In genomic region chr19:29513111-29513766, GRCm38 (mm10) we compare ENCODE assay signal across 32 mouse cellular contexts. TPM values are rescaled to one million over a fixed set of nuclear protein-coding genes. Genes with fewer than 3 reads are reported as not detected.
DNase-seq lines count a peak whose midpoint lies in the region; ATAC-seq and TF ChIP-seq lines count a peak whose summit lies in the region.
"Had no signal": no experiment of that assay in that cellular context is flagged by ENCODE, and none has a peak within 500 bp of the region (broad histone marks: within the 10 kb centered on the region; RNA-seq: fewer than 3 reads in every experiment).

No protein-coding gene starts in this region.

- no peak for TF ChIP-seq CTCF in gastrocnemius, adult 2 months (IDR thresholded peaks at IDR 0.05)

- peak overlapping the region; percentile 9; the same call in 1 of the 2 replicates for H3K27ac ChIP-seq in gastrocnemius, adult 2 months
- H3K27ac ChIP-seq: embryonic facial prominence, embryonic 12.5 days; forebrain, embryonic 10.5 days; forebrain, embryonic 15.5 days; heart, adult 2 months; hindbrain, embryonic 10.5 days; hindbrain, embryonic 15.5 days; liver, embryonic 12.5 days; neural tube, embryonic 15.5 days had no signal

- H3K4me3 ChIP-seq in gastrocnemius, adult 2 months, result no peak overlapping the region
- H3K4me3 ChIP-seq: embryonic facial prominence, embryonic 12.5 days; forebrain, embryonic 10.5 days; forebrain, embryonic 15.5 days; heart, adult 2 months; hindbrain, embryonic 10.5 days; hindbrain, embryonic 15.5 days; liver, embryonic 12.5 days; megakaryocyte, embryonic 14.5 days; neural tube, embryonic 15.5 days had no signal

- 0 out of 2 replicates have a peak, but pooled peaks cover 2% of the 10 kb centered on the region for H3K36me3 ChIP-seq in splenic B cell, adult 2 months (ENCODE audit: control insufficient read depth, insufficient read depth, low read length, poor library complexity, severe bottlenecking)
- H3K36me3 ChIP-seq: forebrain, embryonic 15.5 days; hindbrain, embryonic 15.5 days; neural tube, embryonic 15.5 days had no signal

- no peaks in the 10 kb centered on the region for H3K27me3 ChIP-seq in splenic B cell, adult 2 months (ENCODE audit: control insufficient read depth, insufficient read depth, low read length, poor library complexity, severe bottlenecking)
- H3K27me3 ChIP-seq: embryonic facial prominence, embryonic 12.5 days; forebrain, embryonic 15.5 days; hindbrain, embryonic 15.5 days; neural tube, embryonic 15.5 days; Patski had no signal

- no peak for DNase-seq in gastrocnemius, adult 2 months
- no peak for DNase-seq in gastrocnemius, postnatal 36 days
- peak; percentile 77 for DNase-seq in retina, adult 2 months (ENCODE audit: low read depth, low spot score)
- DNase-seq in retina, embryonic 14.5 days (ENCODE audit: low spot score), result no peak
- peak; percentile 57 for DNase-seq in splenic B cell, adult 2 months (ENCODE audit: low read depth, low spot score)
- DNase-seq in adrenal gland, adult 2 months, result no peak
- no peak for DNase-seq in frontal cortex, postnatal 10 days (ENCODE audit: low spot score in 2 of 2)
- DNase-seq: adrenal gland, postnatal 36 days; cerebellum, adult 9-10 months; cerebellum, postnatal 36 days; embryo, embryonic 11 days; gastrocnemius, postnatal 10 days; heart, adult 2 months; heart, postnatal 14 days; kidney, adult 11 months; kidney, postnatal 14 days; lung, adult 18-20 months; lung, postnatal 4 days; midbrain, embryonic 14.5 days; right cerebral cortex, postnatal 14 days had no signal

- ATAC-seq in granulocyte monocyte progenitor cell, adult 5-6 weeks (replicated peaks; ENCODE audit: poor library complexity, severe bottlenecking), result peak; percentile 44
- ATAC-seq: forebrain, embryonic 15.5 days; inflammation-experienced regulatory T-cells, adult 6 months; liver, embryonic 12.5 days; lung, postnatal 0 days; Patski had no signal

- intact Hi-C loops in gastrocnemius, adult 2 months (cut with DNase I), result no loop called here
- intact Hi-C loops in gastrocnemius, postnatal 36 days (cut with DNase I), result no loop called here

RNA-seq across cellular contexts. Expression of gene Ric1, which starts 8.8 kb away (rescaled TPM):
- total RNA-seq in gastrocnemius, adult 2 months (2021), result 10 to 100 TPM; 24.4 to 27.3 TPM
- total RNA-seq in gastrocnemius, postnatal 36 days (2021), result 10 to 100 TPM; 22.9 to 23.2 TPM
- total RNA-seq in granulocyte monocyte progenitor cell, adult 5-6 weeks (2014; fragmentation: Nextera tagmentation), result 22.4 and 24.1 TPM in 2 replicates
- 17.5 and 18.9 TPM in 2 replicates for total RNA-seq in granulocyte monocyte progenitor cell, adult 5-6 weeks (2017)
- total RNA-seq in adrenal gland, adult 2 months (2021), result 10 to 100 TPM; 25.9 to 40.3 TPM
- polyA plus RNA-seq in adrenal gland, adult 2 months (2012; rRNA removed), result 7.5 and 7.9 TPM in 2 replicates

Comparison
In these comparisons a context has a peak if more than half of its experiments do, and no peak if none do; other contexts are left out.
1. DNase-seq: peak in retina, adult 2 months (single experiment) and splenic B cell, adult 2 months (single experiment); none in gastrocnemius, adult 2 months (single experiment), gastrocnemius, postnatal 36 days (0 of 2), retina, embryonic 14.5 days (single experiment), adrenal gland, adult 2 months (single experiment) and frontal cortex, postnatal 10 days (0 of 2).